Mouse (Mus musculus) CH12.LX (cell line): ENCODE measurements around the gene Kidins220. TPM values are rescaled to one million over a fixed set of nuclear protein-coding genes. Genes with fewer than 3 reads are reported as not detected.

Source experiments
- DNase-seq: peaks from one replicate; pipeline ENCODE4 v3.0.0-alpha.2; 2013; ENCODE audit errors: extremely low read depth
- H3K27ac ChIP-seq: 2 replicates; pipeline ENCODE4 v1.5.1; 2012; ENCODE audit warnings: low read depth, mild to moderate bottlenecking, control low read depth, moderate library complexity; ENCODE audit not compliant: insufficient read depth
- H3K27me3 ChIP-seq: replicated peaks from 2 replicates; pipeline ENCODE3; 2012; ENCODE audit warnings: inconsistent platforms
- H3K36me3 ChIP-seq, 2 experiments: replicated peaks in 1 of 2; 2 replicates each; pipeline versions ENCODE3 to v1.6.1; 2012; ENCODE audit warnings: inconsistent platforms in 1 of 2, low read length in 1 of 2, mild to moderate bottlenecking in 1 of 2, mixed read lengths in 1 of 2, moderate library complexity in 1 of 2; ENCODE audit not compliant: control insufficient read depth in 1 of 2, insufficient read depth in 1 of 2
- H3K4me1 ChIP-seq, 2 experiments: 2 replicates each; pipeline ENCODE4 v1.6.1; 2012; ENCODE audit warnings: inconsistent platforms in 1 of 2, moderate library complexity in 1 of 2; ENCODE audit not compliant: insufficient read depth in 2 of 2, control insufficient read depth in 1 of 2
- H3K4me2 ChIP-seq: 2 replicates; pipeline ENCODE4 v1.6.1; 2012; ENCODE audit warnings: low read depth, mild to moderate bottlenecking, control low read depth; ENCODE audit not compliant: poor library complexity, insufficient read depth, severe bottlenecking
- H3K4me3 ChIP-seq, 3 experiments: fragments of 150-350 bp in 1 of 3; sonication (generic) in 1 of 3; replicated peaks in 1 of 3; 2 replicates each; pipeline versions ENCODE3 to v1.5.1; 2011 to 2012; ENCODE audit warnings: low read depth in 2 of 3, low read length in 2 of 3, mild to moderate bottlenecking in 2 of 3, moderate library complexity in 2 of 3, control low read depth in 1 of 3, improper control_type of control experiment in 1 of 3, inconsistent platforms in 1 of 3, mixed read lengths in 1 of 3; ENCODE audit not compliant: poor library complexity in 1 of 3
- H3K79me2 ChIP-seq: replicated peaks from 2 replicates; pipeline ENCODE4 v1.6.1; 2012; ENCODE audit warnings: mild to moderate bottlenecking, moderate library complexity; ENCODE audit not compliant: control insufficient read depth, poor library complexity, insufficient read depth, severe bottlenecking; ENCODE audit errors: extremely low read depth
- H3K9ac ChIP-seq: 2 replicates; pipeline ENCODE4 v1.6.1; 2012; ENCODE audit warnings: low read depth, mild to moderate bottlenecking, control low read depth, moderate library complexity; ENCODE audit not compliant: insufficient read depth
- H3K9me3 ChIP-seq: replicated peaks from 2 replicates; pipeline ENCODE3; 2012; ENCODE audit warnings: low read length, inconsistent platforms, mixed read lengths
- BHLHE40 ChIP-seq: IDR thresholded peaks from 2 replicates; pipeline ENCODE4 v1.6.1; 2011; ENCODE audit warnings: mild to moderate bottlenecking, low read depth, low read length, improper control_type of control experiment
- CHD2 ChIP-seq: IDR thresholded peaks from 2 replicates; pipeline ENCODE4 v1.6.1; 2011; ENCODE audit warnings: low read length, improper control_type of control experiment
- ELF1 ChIP-seq: IDR thresholded peaks from 2 replicates; pipeline ENCODE4 v1.6.1; 2014; ENCODE audit warnings: low read depth, mild to moderate bottlenecking, inconsistent platforms, low read length, improper control_type of control experiment
- ETS1 ChIP-seq: conservative IDR thresholded peaks from 2 replicates; pipeline ENCODE4 v1.6.1; 2012; ENCODE audit warnings: low read depth, mild to moderate bottlenecking, inconsistent platforms, low read length, improper control_type of control experiment, moderate library complexity
- IRF4 ChIP-seq: IDR thresholded peaks from 2 replicates; pipeline ENCODE4 v1.6.1; 2014; ENCODE audit warnings: low read depth, mild to moderate bottlenecking, inconsistent platforms, low read length, improper control_type of control experiment
- JUN ChIP-seq: IDR thresholded peaks from 2 replicates; pipeline ENCODE4 v1.6.1; 2011; ENCODE audit warnings: low read depth, mild to moderate bottlenecking, low read length, improper control_type of control experiment, moderate library complexity; ENCODE audit not compliant: insufficient read depth
- KAT2A ChIP-seq: IDR thresholded peaks from 2 replicates; pipeline ENCODE4 v1.6.1; 2012; ENCODE audit warnings: low read length, improper control_type of control experiment, inconsistent platforms; ENCODE audit not compliant: insufficient replicate concordance
- MAX ChIP-seq: IDR thresholded peaks from 2 replicates; pipeline ENCODE4 v1.6.1; 2011; ENCODE audit warnings: low read length, improper control_type of control experiment
- MEF2A ChIP-seq: IDR thresholded peaks from 2 replicates; pipeline ENCODE4 v1.6.1; 2014; ENCODE audit warnings: low read depth, mild to moderate bottlenecking, inconsistent platforms, low read length, improper control_type of control experiment, borderline replicate concordance
- MXI1 ChIP-seq: IDR thresholded peaks from 2 replicates; pipeline ENCODE4 v1.6.1; 2011; ENCODE audit warnings: mild to moderate bottlenecking, low read depth, low read length, improper control_type of control experiment
- SIN3A ChIP-seq: IDR thresholded peaks from 2 replicates; pipeline ENCODE4 v1.6.1; 2012; ENCODE audit warnings: low read length, improper control_type of control experiment, inconsistent platforms
- TBP ChIP-seq: conservative IDR thresholded peaks from 2 replicates; pipeline ENCODE4 v1.6.1; 2011; ENCODE audit warnings: low read depth, low read length, improper control_type of control experiment
- TCF12 ChIP-seq: IDR thresholded peaks from 2 replicates; pipeline ENCODE4 v1.6.1; 2014; ENCODE audit warnings: low read depth, mild to moderate bottlenecking, inconsistent platforms, low read length, improper control_type of control experiment
- ZKSCAN1 ChIP-seq: IDR thresholded peaks from 2 replicates; pipeline ENCODE4 v1.6.1; 2012; ENCODE audit warnings: low read depth, inconsistent platforms, low read length, improper control_type of control experiment, borderline replicate concordance
- ZNF384 ChIP-seq: IDR thresholded peaks from 2 replicates; pipeline ENCODE4 v1.6.1; 2012; ENCODE audit warnings: low read depth, low read length, improper control_type of control experiment, inconsistent platforms
- dilution Hi-C: fragments of 300-500 bp; cut with MboI; formaldehyde crosslinking; loops from 2 replicates; pipeline ENCODE4 v1.14.3; 2020; ENCODE audit warnings: low sequenced_read_pairs; ENCODE audit not compliant: extremely low pct_unique_long_range_greater_than_20kb, extremely low pct_ligation_motif_present
- in situ Hi-C: fragments of 300-500 bp; cut with MboI; formaldehyde crosslinking; loops from 3 replicates; pipeline ENCODE4 v1.14.3; 2019; ENCODE audit warnings: low sequenced_read_pairs, low pct_ligation_motif_present, low pct_unique_long_range_greater_than_20kb, mixed read lengths
- polyA plus RNA-seq: library from polyadenylated mRNA; unstranded; fragments of >175 nt; gene quantifications from 2 replicates; pipeline ENCODE4 v1.2.1, GENCODE M21; 2012; ENCODE audit warnings: low read depth; ENCODE audit not compliant: insufficient read length
- total RNA-seq, 2 experiments: library from RNA; depleted of rRNA; stranded (reverse); fragments of 300-350 nt in 1 of 2; fragments of >200 nt in 1 of 2; gene quantifications; 2 replicates each; pipeline ENCODE4 v1.2.3; 2012 to 2014

Gene Kidins220
- total and polyA plus RNA-seq, 3 experiments: 32.4 to 47.8 (median 39.4) TPM

DNA sequence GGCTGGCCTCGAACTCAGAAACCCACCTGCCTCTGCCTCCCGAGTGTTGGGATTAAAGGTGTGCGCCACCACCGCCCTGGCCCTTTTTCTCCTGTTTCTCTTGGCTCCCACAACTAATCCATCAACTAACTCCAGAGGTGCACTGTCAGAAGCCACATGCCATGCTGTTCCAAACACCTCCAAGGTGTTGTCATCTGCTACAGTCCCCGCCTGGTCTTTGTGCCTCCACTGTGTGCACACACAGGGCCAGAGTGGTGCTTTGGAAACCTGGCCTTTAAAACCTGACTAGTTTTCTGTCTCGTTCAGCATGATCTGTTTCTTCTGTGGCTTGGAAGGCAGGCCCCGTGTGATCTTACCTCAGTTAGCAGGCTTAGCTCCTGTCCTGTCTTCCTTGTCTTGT lies 30.1 kb upstream of the Kidins220 start:
- no peaks in the 10 kb centered on the region for H3K36me3 ChIP-seq
- DNase-seq: no peak
- H3K27me3 ChIP-seq: no peaks in the 10 kb centered on the region
- no peak overlapping the region for H3K4me2 ChIP-seq
- H3K9me3 ChIP-seq: no peaks in the 10 kb centered on the region
- no peak overlapping the region for H3K9ac ChIP-seq
- TF ChIP-seq MXI1 (no peak), KAT2A (no peak), BHLHE40 (no peak), MEF2A (no peak), IRF4 (no peak), TBP (no peak), SIN3A (no peak), ZNF384 (no peak), ELF1 (no peak), JUN (no peak), CHD2 (no peak), ZKSCAN1 (no peak), TCF12 (no peak)
- TF ChIP-seq, all 38 proteins: peak for 0
- dilution Hi-C loops: no loop called here
- H3K79me2 ChIP-seq: no peaks in the 10 kb centered on the region
- in situ Hi-C loops: no loop called here
- no peak overlapping the region for H3K4me3 ChIP-seq
- H3K27ac ChIP-seq: no peak overlapping the region
- H3K4me1 ChIP-seq: peaks cover 3 to 4% of the 10 kb centered on the region in 2 experiments; a peak in 2 of 4 replicates

DNA sequence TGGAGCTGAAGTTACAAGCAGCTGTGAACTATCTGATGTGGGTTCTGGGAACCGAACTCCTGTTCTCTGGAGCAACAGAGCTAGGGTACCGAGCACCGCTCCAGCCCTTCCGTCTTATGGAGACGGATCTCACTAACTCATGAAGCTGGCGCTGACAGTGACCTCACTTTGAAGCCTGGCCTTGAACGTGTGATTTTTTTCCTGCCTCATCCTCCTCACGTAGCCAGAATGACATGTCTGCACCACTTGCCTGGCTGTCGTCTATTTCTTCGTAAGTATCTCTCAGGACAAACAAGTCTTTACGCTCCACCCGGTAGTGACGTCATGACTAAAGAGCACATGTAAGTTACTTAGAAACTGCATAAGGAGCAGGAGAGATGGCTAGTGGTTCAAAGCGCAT lies 27.7 kb upstream of the Kidins220 start:
- TF ChIP-seq ELF1 (no peak), MAX (no peak), ETS1 (no peak), KAT2A (no peak)
- TF ChIP-seq, all 38 proteins: peak for 0
- no peak overlapping the region for H3K9ac ChIP-seq
- no peak overlapping the region for H3K27ac ChIP-seq
- H3K4me3 ChIP-seq: no peak overlapping the region
- no peak for DNase-seq
- in situ Hi-C loops (no loop called here), dilution Hi-C loops (no loop called here)
- no peaks in the 10 kb centered on the region for H3K27me3 ChIP-seq
- no peaks in the 10 kb centered on the region for H3K36me3 ChIP-seq
- H3K4me1 ChIP-seq: peaks cover 4 to 5% of the 10 kb centered on the region in 2 experiments; a peak in 3 of 4 replicates
- H3K79me2 ChIP-seq: no peaks in the 10 kb centered on the region
- no peak overlapping the region for H3K4me2 ChIP-seq
- no peaks in the 10 kb centered on the region for H3K9me3 ChIP-seq
